Mouse (Mus musculus) embryonic facial prominence, embryonic 15.5 days (tissue): Measurements from ENCODE around the gene Fgf9. TPM values are rescaled to one million over a fixed set of nuclear protein-coding genes. Genes with fewer than 3 reads are reported as not detected.
A peak's percentile ranks its signal among the peaks of the same experiment; 100 is the strongest.

Experiments
- ATAC-seq: fragments of 200-750 bp; cut with Nextera tagmentation; 2 replicates; pipeline ENCODE4 v1.8.0; 2017; ENCODE audit warnings: low read depth, moderate TSS enrichment; ENCODE audit not compliant: insufficient number of reproducible peaks, low FRiP score, low TSS enrichment
- H3K27ac ChIP-seq: fragments of 300-500 bp; sonication (generic); replicated peaks from 2 replicates; pipeline ENCODE4 v1.5.1; 2015; ENCODE audit warnings: mild to moderate bottlenecking, inconsistent platforms
- H3K27me3 ChIP-seq: fragments of 300-500 bp; sonication (generic); 2 replicates; pipeline ENCODE4 v1.6.1; 2015; ENCODE audit warnings: inconsistent platforms
- H3K36me3 ChIP-seq: fragments of 300-500 bp; sonication (generic); 2 replicates; pipeline ENCODE4 v1.6.1; 2015; ENCODE audit warnings: mild to moderate bottlenecking, inconsistent platforms
- H3K4me1 ChIP-seq: fragments of 300-500 bp; sonication (generic); 2 replicates; pipeline ENCODE4 v1.6.1; 2015; ENCODE audit warnings: inconsistent platforms
- H3K4me2 ChIP-seq: fragments of 300-500 bp; sonication (generic); replicated peaks from 2 replicates; pipeline ENCODE4 v1.6.1; 2015; ENCODE audit warnings: mild to moderate bottlenecking, inconsistent platforms
- H3K4me3 ChIP-seq: fragments of 300-500 bp; sonication (generic); replicated peaks from 2 replicates; pipeline ENCODE4 v1.5.1; 2015; ENCODE audit warnings: mild to moderate bottlenecking, inconsistent platforms
- H3K9ac ChIP-seq: fragments of 300-500 bp; sonication (generic); 2 replicates; pipeline ENCODE4 v1.6.1; 2015; ENCODE audit warnings: inconsistent platforms
- H3K9me3 ChIP-seq: fragments of 300-500 bp; sonication (generic); replicated peaks from 2 replicates; pipeline ENCODE4 v1.6.1; 2016; ENCODE audit warnings: inconsistent platforms
- WGBS: fragments of 180-500 bp; shearing (Covaris S2); methylation state at CpG from one replicate; pipeline ENCODE4 v1.1.7; 2015; 5-methylcytosine and 5-hydroxymethylcytosine counted together
- polyA plus RNA-seq: library from polyadenylated mRNA; unstranded; fragments of >200 nt; fragmentation: Nextera tagmentation; extraction: Ambion mirVana; gene quantifications from 2 replicates; pipeline ENCODE4 v1.2.1, GENCODE M21; 2015

Fgf9 gene
- polyA plus RNA-seq, 1 experiment from 2014 or later, result 12.5 TPM

DNA sequence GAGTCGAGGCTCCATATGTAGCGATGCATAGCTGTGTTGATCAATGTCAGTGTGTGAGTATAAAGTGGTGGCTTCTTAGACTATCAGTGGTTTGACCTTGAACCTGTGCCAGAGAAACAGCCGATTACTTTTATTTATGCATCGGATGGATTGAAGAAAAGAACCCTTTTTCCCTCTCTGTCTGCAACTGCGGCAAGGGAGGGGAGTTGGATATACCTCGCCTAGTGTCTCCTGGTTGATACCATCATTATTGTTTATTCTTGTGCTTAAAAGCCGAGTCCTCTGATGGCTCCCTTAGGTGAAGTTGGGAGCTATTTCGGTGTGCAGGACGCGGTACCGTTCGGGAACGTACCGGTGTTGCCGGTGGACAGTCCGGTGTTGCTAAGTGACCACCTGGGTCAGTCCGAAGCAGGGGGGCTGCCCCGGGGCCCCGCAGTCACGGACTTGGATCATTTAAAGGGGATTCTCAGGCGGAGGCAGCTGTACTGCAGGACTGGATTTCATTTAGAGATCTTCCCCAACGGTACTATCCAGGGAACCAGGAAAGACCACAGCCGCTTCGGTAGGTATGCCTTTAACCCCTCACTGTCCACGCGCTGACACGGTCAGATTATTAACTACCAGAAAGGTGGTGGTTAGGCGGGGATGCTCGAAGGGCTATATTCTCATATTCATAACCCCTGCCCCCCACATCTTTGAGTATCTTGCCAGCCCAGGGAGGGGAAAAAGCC, 2.6 kb downstream of the Fgf9 start:
- Histone ChIP-seq H3K27me3 (peaks cover 82% of the 10 kb centered on the region), H3K4me1 (peaks cover 63% of the 10 kb centered on the region), H3K27ac (no peak overlapping the region), H3K9me3 (no peaks in the 10 kb centered on the region), H3K4me2 (peak overlapping the region; percentile 97), H3K36me3 (no peaks in the 10 kb centered on the region), H3K4me3 (peak overlapping the region; percentile 59), H3K9ac (no peak overlapping the region)
- no peak for ATAC-seq
- under 1% methylated on average over 29 of the region's 29 CpGs for WGBS

DNA sequence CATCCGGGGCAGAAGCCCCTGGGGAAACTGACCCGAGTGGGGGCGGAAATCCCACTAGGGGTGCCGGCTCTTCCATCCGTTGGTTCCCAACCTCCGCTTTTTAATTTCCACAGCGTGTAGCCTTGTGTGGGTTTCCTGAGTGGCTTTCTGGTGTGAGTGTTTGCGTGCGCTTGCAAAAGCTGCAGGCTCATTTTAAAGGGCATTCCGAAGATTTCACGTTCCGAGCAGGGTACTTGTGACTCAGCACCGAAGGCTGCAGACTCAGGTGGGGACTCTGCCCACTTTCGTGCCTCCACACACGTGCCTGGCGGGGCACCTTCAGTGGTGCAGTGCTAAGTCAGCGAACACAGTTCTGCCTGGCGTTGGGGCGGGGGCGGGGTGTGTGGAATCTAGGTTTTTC, 3.6 kb downstream of the Fgf9 start:
- WGBS, result under 1% methylated on average over 20 of the region's 20 CpGs

DNA sequence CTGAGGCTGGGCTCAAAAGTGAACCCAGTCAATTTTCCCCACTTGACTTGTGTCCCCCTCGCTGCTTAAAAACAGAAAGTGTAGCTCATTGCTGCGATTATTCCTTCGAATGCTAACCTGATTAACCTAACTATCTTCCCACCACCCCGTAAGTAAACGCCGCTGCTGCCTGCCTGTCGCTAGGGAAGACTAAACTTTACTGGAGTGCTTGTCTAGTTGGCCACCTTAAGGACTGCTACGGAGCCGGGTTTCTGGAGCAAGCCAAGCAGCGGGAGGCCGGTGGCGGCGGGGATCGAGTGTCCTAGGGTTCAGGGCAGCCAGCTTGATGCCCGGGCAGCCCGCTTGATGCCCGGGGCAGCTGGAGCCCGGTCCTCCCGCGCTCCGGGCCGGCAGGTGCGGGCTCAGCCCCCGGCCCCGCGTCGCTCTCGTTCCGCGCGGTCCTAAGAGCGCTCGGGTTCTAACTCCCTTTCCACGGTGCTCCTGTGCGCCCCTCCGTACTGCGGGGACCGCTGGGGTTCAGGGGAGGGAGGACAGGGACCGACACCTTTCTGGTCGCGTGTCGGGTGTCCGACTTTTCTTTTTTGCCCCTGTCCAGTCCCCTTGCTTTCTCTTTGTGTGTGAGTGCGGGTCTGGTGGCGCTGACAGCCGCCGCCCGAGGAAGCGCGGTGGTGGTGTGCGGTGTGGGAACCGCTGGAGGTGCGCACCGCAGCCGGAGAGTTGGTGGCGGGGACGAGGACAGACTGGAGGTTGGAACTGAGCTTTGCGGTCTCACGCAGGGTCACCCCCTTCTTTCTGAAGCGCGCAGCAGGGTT, 4.5 kb downstream of the Fgf9 start:
- under 1% methylated on average over 61 of the region's 61 CpGs for WGBS
- Histone ChIP-seq H3K4me2 (peak overlapping the region; percentile 97), H3K36me3 (no peaks in the 10 kb centered on the region), H3K4me1 (peaks cover 61% of the 10 kb centered on the region), H3K27me3 (peaks cover 83% of the 10 kb centered on the region), H3K4me3 (peak overlapping the region; percentile 59), H3K9ac (peak overlapping the region; percentile 35; the same call in 1 of the 2 replicates), H3K27ac (0 out of 2 replicates have a peak overlapping the region, but pooled peaks have one; percentile 7), H3K9me3 (no peaks in the 10 kb centered on the region)
- ATAC-seq, result no peak

More for the DNA sequence above, 3.6 kb downstream of the Fgf9 start:
- Histone ChIP-seq H3K36me3 (no peaks in the 10 kb centered on the region), H3K4me2 (peak overlapping the region; percentile 97), H3K9ac (no peak overlapping the region), H3K27me3 (peaks cover 88% of the 10 kb centered on the region), H3K27ac (no peak overlapping the region), H3K4me1 (peaks cover 63% of the 10 kb centered on the region), H3K4me3 (peak overlapping the region; percentile 59), H3K9me3 (no peaks in the 10 kb centered on the region)
- no peak for ATAC-seq

DNA sequence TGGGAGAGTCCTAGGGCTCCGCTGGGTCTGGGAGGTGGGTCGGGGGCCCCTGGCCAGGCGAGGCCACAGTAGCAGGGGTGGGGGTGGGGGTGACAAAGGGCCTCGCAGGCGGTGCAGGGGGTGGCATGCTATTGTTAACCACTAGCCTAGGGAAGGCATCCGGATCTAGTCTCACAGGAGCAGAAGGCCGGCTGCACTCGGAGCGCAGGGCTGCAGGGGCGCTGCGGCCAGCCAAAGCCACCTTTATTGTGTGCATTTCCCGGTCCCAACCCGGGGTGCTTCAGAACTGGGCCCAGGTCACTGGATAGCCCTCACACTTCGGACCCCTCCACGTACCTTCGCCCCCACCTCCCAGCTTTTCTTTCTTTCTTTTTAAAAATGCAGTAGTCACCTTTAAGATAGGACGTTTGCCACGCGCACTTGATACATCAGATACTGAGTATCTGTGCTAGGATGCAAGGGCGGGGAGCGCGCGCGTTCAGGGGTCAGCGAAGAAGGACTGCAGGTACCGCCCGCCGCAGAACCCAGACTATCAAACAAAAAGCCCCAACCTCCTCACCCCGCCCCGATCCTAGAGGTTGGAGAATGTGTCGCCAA, 5.2 kb downstream of the Fgf9 start:
- ATAC-seq, result no peak
- Histone ChIP-seq H3K9ac (peak overlapping the region; percentile 35; the same call in 1 of the 2 replicates), H3K4me2 (peak overlapping the region; percentile 97), H3K4me1 (peaks cover 55% of the 10 kb centered on the region), H3K36me3 (no peaks in the 10 kb centered on the region), H3K4me3 (peak overlapping the region; percentile 59), H3K27ac (peak overlapping the region; percentile 41; the same call in 1 of the 2 replicates), H3K27me3 (peaks cover 76% of the 10 kb centered on the region), H3K9me3 (no peaks in the 10 kb centered on the region)
- WGBS, result under 1% methylated on average over 31 of the region's 31 CpGs

DNA sequence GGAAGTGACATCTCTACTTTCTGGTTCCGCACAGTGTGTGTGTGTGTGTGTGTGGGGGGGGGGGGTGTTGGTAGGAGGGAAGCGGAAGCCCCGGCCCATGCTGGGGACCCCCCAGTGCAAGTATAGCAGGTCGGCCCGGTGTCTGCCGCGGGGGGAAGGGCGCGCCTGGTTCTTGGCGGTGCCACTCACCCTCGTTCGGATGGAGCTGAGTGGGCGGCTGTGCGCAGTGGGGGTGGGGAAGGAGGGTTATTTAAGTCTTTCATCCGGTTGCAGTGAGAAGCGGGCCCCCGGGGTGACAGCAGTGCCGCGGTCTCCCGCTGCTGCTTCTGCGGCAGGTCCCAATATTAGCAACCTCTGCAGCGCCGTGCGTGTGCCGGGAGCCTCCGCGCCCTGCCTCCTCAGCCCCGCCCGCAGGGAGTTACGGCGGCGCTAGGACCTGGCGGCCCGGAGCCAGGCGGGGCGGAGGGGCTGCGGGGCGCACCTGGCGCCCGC, 5.7 kb downstream of the Fgf9 start:
- peak overlapping the region; percentile 41; the same call in 1 of the 2 replicates for H3K27ac ChIP-seq
- peak overlapping the region; percentile 6; the same call in 1 of the 2 replicates for H3K9ac ChIP-seq
- peak; percentile 61 for ATAC-seq

DNA sequence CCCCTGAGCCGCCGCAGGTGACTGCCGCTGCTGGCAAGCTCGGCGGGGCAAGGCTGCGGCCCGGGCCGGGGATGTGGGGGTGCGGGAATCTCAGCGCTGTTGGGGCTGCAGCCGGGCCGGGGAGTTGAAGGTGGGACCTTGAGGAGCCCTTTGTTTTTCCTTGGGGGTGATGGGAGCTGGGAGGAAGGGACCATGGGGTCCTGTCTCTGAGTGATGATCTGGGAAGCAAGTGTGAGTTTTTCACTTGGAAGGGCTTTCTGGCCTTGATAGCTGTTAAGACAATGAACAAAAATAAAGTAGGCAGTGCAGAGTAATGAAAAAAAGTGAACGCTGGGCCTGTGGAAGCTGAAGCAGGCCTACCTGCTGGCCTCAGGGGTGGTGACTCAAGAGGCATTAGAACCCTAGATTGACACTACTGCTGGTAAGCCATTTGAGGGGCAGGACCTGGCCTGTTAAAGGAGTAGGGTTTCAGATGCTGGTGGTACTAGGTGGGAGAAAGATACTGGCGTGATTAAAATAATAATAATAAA, 6.4 kb downstream of the Fgf9 start:
- Histone ChIP-seq H3K9ac (peak overlapping the region; percentile 6; the same call in 1 of the 2 replicates), H3K4me2 (peak overlapping the region; percentile 97), H3K4me1 (peaks cover 45% of the 10 kb centered on the region), H3K27me3 (peaks cover 69% of the 10 kb centered on the region), H3K36me3 (no peaks in the 10 kb centered on the region), H3K27ac (0 out of 2 replicates have a peak overlapping the region, but pooled peaks have one; percentile 41), H3K9me3 (no peaks in the 10 kb centered on the region), H3K4me3 (peak overlapping the region; percentile 59)
- WGBS, result 9% methylated on average over 14 of the region's 14 CpGs
- no peak for ATAC-seq

More for the DNA sequence above, 5.7 kb downstream of the Fgf9 start:
- Histone ChIP-seq H3K4me2 (peak overlapping the region; percentile 97), H3K36me3 (no peaks in the 10 kb centered on the region), H3K4me3 (peak overlapping the region; percentile 59), H3K27me3 (peaks cover 73% of the 10 kb centered on the region), H3K4me1 (peaks cover 51% of the 10 kb centered on the region), H3K9me3 (no peaks in the 10 kb centered on the region)
- WGBS, result under 1% methylated on average over 39 of the region's 40 CpGs

DNA sequence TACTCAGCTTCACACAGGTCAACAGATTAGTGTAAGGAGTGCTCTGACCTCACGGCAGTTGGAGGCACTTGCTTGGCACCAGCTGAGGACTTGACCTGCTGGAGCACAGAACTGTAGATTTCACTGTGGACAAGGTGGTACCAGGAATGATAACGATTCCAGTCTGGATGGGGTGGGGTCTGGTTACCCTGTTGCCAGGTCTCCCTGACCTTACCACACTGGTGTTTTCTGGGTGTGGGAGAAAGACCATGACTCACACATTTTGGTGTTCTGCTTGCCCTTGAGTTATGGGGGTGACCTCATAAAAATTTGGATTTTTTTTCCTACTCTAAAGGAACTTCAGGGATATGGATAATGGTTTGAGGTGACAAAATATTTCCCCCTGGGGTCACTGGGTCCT, 9.1 kb downstream of the Fgf9 start:
- Histone ChIP-seq H3K4me2 (no peak overlapping the region), H3K36me3 (no peaks in the 10 kb centered on the region), H3K4me1 (peaks cover 24% of the 10 kb centered on the region), H3K27ac (no peak overlapping the region), H3K9ac (no peak overlapping the region), H3K4me3 (no peak overlapping the region), H3K27me3 (peaks cover 46% of the 10 kb centered on the region), H3K9me3 (no peaks in the 10 kb centered on the region)
- 77% methylated on average over 2 of the region's 2 CpGs for WGBS
- no peak for ATAC-seq

DNA sequence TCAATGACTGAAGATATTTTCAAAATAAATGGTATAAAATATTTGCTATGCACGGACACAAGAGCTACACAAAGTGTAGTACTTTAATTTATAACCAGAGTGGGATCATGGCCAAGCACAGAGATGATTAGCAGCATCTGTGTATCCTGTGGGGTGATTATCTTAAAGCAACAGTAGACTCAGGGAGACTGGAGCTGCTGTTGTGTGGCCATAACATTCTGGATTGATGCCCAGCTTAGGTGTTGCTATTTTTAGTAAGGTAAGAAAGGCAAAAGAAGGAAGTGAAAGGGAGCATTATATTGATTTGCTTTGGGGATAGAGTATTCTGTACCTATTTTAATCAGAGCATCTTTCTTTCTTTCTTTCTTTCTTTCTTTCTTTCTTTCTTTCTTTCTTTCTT, 11.6 kb downstream of the Fgf9 start:
- 45% methylated on average over 1 of the region's 1 CpGs for WGBS
- no peak for ATAC-seq

DNA sequence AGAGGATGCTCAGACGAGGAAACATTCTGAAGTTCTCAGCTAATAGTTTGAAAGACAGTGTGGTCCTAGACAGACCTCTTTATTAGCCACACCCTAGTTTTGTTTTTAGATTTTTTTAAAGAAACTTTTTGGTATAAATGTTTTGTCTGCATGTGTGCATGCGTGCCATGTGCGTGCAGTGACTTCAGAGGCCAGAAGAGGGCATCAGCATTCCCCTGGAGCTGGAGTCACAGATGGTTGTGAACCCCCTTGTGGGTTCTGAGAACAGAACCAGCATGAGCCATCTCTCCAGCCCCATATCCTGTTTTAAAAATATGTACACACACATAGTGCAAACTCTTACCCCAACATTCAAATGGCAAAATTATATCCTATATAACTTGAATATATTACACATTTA, 13.9 kb downstream of the Fgf9 start:
- 0 out of 2 replicates have a peak, but pooled peaks cover 6% of the 10 kb centered on the region for H3K27me3 ChIP-seq
- peaks cover 14% of the 10 kb centered on the region for H3K4me1 ChIP-seq
- no peak overlapping the region for H3K4me2 ChIP-seq
- H3K9me3 ChIP-seq, result no peaks in the 10 kb centered on the region
- WGBS, result 90% methylated on average over 3 of the region's 3 CpGs
- no peak for ATAC-seq
- no peaks in the 10 kb centered on the region for H3K36me3 ChIP-seq
- no peak overlapping the region for H3K4me3 ChIP-seq
- no peak overlapping the region for H3K9ac ChIP-seq
- H3K27ac ChIP-seq, result no peak overlapping the region

More for the DNA sequence above, 11.6 kb downstream of the Fgf9 start:
- H3K36me3 ChIP-seq, result no peaks in the 10 kb centered on the region
- H3K27ac ChIP-seq, result no peak overlapping the region
- H3K27me3 ChIP-seq, result peaks cover 21% of the 10 kb centered on the region
- H3K4me2 ChIP-seq, result no peak overlapping the region
- peaks cover 3% of the 10 kb centered on the region for H3K4me1 ChIP-seq
- no peaks in the 10 kb centered on the region for H3K9me3 ChIP-seq
- H3K4me3 ChIP-seq, result no peak overlapping the region
- H3K9ac ChIP-seq, result no peak overlapping the region

DNA sequence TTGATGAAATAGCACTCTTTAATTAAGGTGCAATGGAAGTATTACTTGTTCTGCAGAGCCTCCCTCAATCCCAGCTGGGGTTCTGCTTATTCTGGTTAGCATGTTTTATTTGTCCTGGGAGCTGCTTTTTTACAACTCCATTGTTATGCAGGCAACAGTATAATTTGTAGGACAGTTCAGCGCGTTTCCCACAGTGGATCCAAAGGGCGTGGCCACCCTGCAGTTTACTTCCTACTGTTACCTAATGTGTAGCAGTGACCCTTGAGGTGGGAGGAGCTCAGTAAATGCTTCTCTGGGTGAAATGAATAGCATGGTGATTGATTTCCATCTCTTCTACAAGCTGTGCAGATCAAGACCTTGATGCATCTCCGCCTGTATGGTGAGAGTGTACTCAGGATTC, 17.0 kb downstream of the Fgf9 start:
- WGBS, result 49% methylated on average over 4 of the region's 4 CpGs
- Histone ChIP-seq H3K36me3 (no peaks in the 10 kb centered on the region), H3K4me2 (no peak overlapping the region), H3K9me3 (no peaks in the 10 kb centered on the region), H3K9ac (no peak overlapping the region), H3K4me1 (peaks cover 14% of the 10 kb centered on the region), H3K27ac (no peak overlapping the region), H3K27me3 (peaks cover 4% of the 10 kb centered on the region; the same call in 1 of the 2 replicates), H3K4me3 (no peak overlapping the region)
- ATAC-seq, result no peak
